Mouse (Mus musculus): ENCODE measurements at regions not wholly inside any gene's neighbourhood (a gene's known extent, or its start where the extent isn't known, plus 50 kb on each side); places are given as distances from the start of the nearest gene placed in this dataset.

GRCm38 (mm10) chr11:57933065-57933464 is 75.8 kb upstream of the Larp1 start:
- H3K9ac ChIP-seq: no peak overlapping the region
- H3K4me3 ChIP-seq: no peak overlapping the region
- ATAC-seq (ENCODE audit: low FRiP score, low read depth): no peak
- 9% methylated on average over 5 of the region's 5 CpGs for WGBS
- H3K27ac ChIP-seq: no peak overlapping the region
- peaks cover 21% of the 10 kb centered on the region for H3K4me1 ChIP-seq
- H3K9me3 ChIP-seq: no peaks in the 10 kb centered on the region; the same call in 1 of the 2 replicates
- H3K27me3 ChIP-seq: peaks cover 26% of the 10 kb centered on the region
- no peaks in the 10 kb centered on the region for H3K36me3 ChIP-seq
- H3K4me2 ChIP-seq (replicated peaks): no peak overlapping the region

DNA sequence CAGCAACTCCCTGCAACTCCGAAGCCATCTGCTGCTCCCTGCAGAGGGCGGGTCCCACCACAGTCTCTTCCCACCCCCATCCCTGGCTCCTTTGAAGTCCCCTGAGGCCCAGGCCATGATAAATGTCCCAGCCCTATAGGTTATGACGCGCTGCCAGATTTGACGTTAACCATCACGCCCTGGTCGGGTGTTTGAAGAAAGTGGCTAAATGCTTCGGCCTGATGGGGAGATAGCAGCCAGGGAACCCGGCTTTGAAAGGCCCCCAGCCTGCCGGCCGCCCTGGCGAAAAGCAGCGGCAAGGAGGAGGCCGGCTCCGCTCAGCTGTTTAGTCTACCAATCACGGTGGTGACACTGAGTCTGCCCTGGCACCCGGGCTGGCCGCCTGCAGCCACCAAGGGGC is 79.4 kb upstream of the Larp1 start:
- Histone ChIP-seq H3K27me3 (peaks cover 26% of the 10 kb centered on the region), H3K4me3 (no peak overlapping the region), H3K4me2 (replicated peaks) (peak overlapping the region; percentile 37), H3K4me1 (peaks cover 16% of the 10 kb centered on the region), H3K27ac (no peak overlapping the region), H3K9me3 (no peaks in the 10 kb centered on the region), H3K9ac (peak overlapping the region; percentile 50), H3K36me3 (no peaks in the 10 kb centered on the region)
- ATAC-seq (ENCODE audit: low FRiP score, low read depth): no peak
- 5% methylated on average over 18 of the region's 18 CpGs for whole genome bisulfite sequencing

DNA sequence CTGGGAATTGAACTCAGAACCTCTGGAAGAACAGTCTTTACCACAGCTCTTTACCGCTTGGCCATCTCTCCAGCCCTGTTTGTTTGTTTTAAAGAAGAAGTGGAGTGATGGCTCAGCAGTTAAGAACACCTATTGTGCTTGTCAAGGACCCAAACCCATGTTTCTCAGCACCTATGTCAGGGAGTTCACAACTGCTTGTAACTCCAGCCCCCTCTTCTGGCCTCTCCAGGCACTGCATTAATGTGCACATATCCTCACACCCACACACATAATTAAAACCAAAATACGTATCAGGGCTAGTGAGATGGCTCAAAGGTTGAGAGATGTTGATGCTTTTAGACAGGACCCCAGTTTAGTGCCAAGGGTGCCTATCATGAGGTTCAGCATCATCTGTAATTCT is 87.6 kb upstream of the Hand1 start:
- peaks cover 8% of the 10 kb centered on the region for H3K4me1 ChIP-seq
- H3K27me3 ChIP-seq: 0 out of 2 replicates have a peak, but pooled peaks cover 5% of the 10 kb centered on the region
- H3K9me3 ChIP-seq: no peaks in the 10 kb centered on the region
- 88% methylated on average over 2 of the region's 2 CpGs for WGBS
- ATAC-seq (ENCODE audit: low FRiP score, low read depth): no peak
- no peaks in the 10 kb centered on the region for H3K36me3 ChIP-seq
- no peak overlapping the region for H3K27ac ChIP-seq
- no peak overlapping the region for H3K9ac ChIP-seq
- H3K4me2 ChIP-seq (replicated peaks): no peak overlapping the region
- H3K4me3 ChIP-seq: no peak overlapping the region

DNA sequence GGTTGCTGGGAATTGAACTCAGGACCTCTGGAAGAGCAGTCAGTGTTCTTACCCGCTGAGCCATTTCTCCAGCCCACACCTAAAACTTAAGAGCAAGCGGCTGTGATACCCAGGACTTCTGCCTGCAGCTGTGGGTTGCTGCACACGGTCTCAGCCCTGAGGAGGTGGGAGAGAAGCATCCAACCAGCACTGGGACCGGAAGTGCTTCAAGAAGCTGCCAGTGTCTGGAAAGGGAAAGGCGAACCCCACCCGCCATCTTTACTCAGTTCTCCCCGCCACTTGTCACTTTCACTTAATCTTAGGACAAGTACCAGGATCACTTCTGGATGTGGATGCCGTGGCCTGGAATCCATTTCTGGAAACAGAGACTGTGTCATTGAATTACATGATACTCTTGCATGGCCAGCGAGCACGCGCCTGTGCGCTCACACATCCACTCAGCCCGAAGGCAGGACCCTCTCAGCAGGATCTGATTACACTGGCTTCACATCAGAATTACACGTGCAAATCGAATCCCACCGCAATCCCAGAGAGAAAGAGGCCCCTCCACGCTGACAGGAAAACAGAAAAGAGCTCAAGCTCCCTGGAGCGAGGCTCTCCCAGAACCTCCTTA is 85.9 kb upstream of the Hand1 start:
- WGBS: 78% methylated on average over 18 of the region's 18 CpGs
- no peaks in the 10 kb centered on the region for H3K36me3 ChIP-seq
- H3K27ac ChIP-seq: no peak overlapping the region
- H3K27me3 ChIP-seq: 0 out of 2 replicates have a peak, but pooled peaks cover 5% of the 10 kb centered on the region
- peaks cover 8% of the 10 kb centered on the region for H3K4me1 ChIP-seq
- H3K9ac ChIP-seq: no peak overlapping the region
- H3K4me3 ChIP-seq: no peak overlapping the region
- H3K4me2 ChIP-seq (replicated peaks): no peak overlapping the region
- H3K9me3 ChIP-seq: no peaks in the 10 kb centered on the region
- no peak for ATAC-seq (ENCODE audit: low FRiP score, low read depth)

DNA sequence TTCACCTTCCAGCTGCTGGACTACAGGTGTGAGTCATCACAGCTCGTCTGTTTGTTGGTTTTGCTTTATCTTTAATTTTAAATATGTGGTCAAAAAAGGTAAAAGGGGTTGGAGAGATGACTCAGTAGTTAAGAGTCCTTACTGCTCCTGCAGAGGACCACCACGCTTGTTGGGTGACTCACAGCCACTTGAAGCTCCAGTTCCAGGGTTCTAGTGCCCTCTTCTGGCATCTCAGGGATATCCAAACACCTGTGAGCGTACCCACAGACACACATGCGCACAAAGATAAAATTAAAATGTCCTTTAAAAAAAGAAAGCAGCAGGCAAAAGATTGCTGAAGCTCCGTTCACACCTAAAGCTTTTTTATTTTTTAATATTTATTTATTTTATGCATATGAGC is 85.4 kb upstream of the Hand1 start:
- H3K9me3 ChIP-seq: no peaks in the 10 kb centered on the region
- H3K4me2 ChIP-seq (replicated peaks): no peak overlapping the region
- peaks cover 12% of the 10 kb centered on the region for H3K4me1 ChIP-seq
- no peak overlapping the region for H3K4me3 ChIP-seq
- no peak overlapping the region for H3K9ac ChIP-seq
- ATAC-seq (ENCODE audit: low FRiP score, low read depth): no peak
- H3K36me3 ChIP-seq: no peaks in the 10 kb centered on the region
- no peak overlapping the region for H3K27ac ChIP-seq
- H3K27me3 ChIP-seq: 0 out of 2 replicates have a peak, but pooled peaks cover 5% of the 10 kb centered on the region
- 72% methylated on average over 5 of the region's 5 CpGs for WGBS

DNA sequence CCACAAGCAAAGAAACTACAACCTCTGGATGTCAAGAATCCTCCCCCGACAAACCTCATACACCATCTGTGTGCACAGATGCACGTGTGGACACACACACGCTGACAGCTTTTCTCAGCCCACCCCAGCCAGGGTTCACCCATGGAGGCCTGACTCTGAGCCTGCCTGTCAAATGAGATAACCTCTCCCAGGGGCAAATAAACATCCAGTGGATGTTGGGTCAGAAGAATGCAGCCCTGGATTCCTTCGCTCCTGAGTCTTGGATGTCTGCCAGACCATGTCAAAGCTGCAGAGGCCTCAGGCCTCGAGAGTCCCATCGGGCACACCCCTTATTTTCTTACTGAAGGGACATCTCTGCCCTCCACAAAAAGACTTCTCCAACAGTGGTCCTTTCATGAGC is 83.4 kb upstream of the Hand1 start:
- Histone ChIP-seq H3K36me3 (no peaks in the 10 kb centered on the region), H3K27me3 (0 out of 2 replicates have a peak, but pooled peaks cover under 1% of the 10 kb centered on the region), H3K4me2 (replicated peaks) (no peak overlapping the region), H3K4me1 (peaks cover 12% of the 10 kb centered on the region), H3K9me3 (no peaks in the 10 kb centered on the region), H3K9ac (peak overlapping the region; percentile 31; the same call in 1 of the 2 replicates), H3K27ac (no peak overlapping the region), H3K4me3 (no peak overlapping the region)
- 27% methylated on average over 6 of the region's 6 CpGs for WGBS
- ATAC-seq (ENCODE audit: low FRiP score, low read depth): no peak

DNA sequence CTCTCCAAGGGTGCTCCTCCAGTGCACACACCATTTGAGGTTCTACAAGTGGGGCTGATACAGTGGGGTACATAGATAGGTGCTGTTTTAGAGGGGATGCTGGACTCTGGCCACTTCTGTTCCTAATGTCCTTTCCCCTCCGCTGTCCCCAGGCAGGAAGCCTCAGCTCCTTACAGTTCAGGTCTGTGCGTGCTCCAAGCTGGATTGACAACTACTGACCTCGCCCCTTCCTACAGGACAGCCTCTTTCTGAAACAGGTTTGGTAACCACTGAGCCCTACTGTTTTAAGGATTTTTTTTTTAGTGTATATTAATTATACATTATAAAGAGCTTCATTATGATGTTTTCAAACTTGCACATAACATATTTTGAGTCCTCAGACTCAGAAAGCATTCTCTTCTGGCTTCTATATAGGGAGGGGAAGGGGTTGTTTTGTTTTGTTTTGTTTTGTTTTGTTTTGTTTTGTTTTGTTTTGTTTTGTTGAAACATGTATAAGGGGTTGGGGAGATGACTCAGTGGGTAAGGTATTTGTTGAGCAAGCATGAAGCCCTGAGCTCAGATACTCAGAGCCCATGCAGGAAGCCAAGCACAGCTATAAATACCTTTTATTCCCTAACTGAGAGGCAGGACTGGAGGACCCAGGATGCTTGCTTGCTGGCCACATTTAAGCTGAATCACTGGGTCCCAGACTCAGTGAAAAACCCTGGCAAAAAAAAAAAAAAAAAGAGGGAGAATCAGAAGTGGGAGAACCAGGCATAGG is 81.4 kb upstream of the Hand1 start:
- WGBS: 66% methylated on average over 3 of the region's 3 CpGs
- Histone ChIP-seq H3K4me1 (peaks cover 12% of the 10 kb centered on the region), H3K4me3 (no peak overlapping the region), H3K36me3 (no peaks in the 10 kb centered on the region), H3K9me3 (no peaks in the 10 kb centered on the region), H3K27ac (no peak overlapping the region), H3K9ac (no peak overlapping the region), H3K27me3 (no peaks in the 10 kb centered on the region), H3K4me2 (replicated peaks) (no peak overlapping the region)
- ATAC-seq (ENCODE audit: low FRiP score, low read depth): no peak

GRCm38 (mm10) chr11:57913020-57913699 is 80.5 kb upstream of the Hand1 start:
- H3K4me1 ChIP-seq: peaks cover 12% of the 10 kb centered on the region
- H3K4me2 ChIP-seq (replicated peaks): no peak overlapping the region
- H3K9me3 ChIP-seq: no peaks in the 10 kb centered on the region
- 53% methylated on average over 14 of the region's 14 CpGs for WGBS
- H3K9ac ChIP-seq: no peak overlapping the region
- ATAC-seq (ENCODE audit: low FRiP score, low read depth): no peak
- H3K27me3 ChIP-seq: no peaks in the 10 kb centered on the region
- H3K27ac ChIP-seq: no peak overlapping the region
- H3K4me3 ChIP-seq: no peak overlapping the region
- no peaks in the 10 kb centered on the region for H3K36me3 ChIP-seq

DNA sequence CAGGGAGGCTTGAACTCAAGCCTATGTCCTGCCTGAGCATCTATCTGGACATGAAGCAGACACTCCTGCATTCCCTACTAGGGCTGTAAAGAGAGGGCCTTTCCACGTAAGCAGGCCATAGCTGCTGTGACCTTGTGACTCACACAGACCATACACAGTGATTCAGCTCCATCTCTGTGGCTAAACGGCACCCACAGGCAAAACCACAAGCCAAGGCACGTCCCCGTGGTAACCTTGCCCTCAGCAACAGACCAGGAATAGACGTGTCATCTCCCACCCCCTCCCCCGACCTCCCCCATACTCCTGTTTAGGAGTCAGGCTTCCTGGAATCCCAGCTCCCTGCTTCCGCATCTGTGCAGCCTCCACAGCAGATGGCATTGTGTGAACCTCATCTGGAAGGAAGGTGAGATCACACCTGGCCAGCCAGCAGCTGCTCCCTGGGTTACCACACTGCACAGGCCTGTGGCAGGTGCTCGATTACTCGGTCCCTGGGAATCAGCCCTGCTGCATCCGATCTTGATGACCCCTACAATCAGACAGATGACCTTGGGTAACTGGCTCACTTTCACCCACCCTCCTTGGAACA is 79.2 kb upstream of the Hand1 start:
- no peaks in the 10 kb centered on the region for H3K27me3 ChIP-seq
- H3K4me2 ChIP-seq (replicated peaks): no peak overlapping the region
- ATAC-seq (ENCODE audit: low FRiP score, low read depth): no peak
- H3K9me3 ChIP-seq: no peaks in the 10 kb centered on the region
- H3K36me3 ChIP-seq: no peaks in the 10 kb centered on the region
- no peak overlapping the region for H3K27ac ChIP-seq
- peaks cover 12% of the 10 kb centered on the region for H3K4me1 ChIP-seq
- 29% methylated on average over 10 of the region's 10 CpGs for WGBS
- H3K9ac ChIP-seq: no peak overlapping the region
- H3K4me3 ChIP-seq: no peak overlapping the region

- H3K9me3 ChIP-seq: no peaks in the 10 kb centered on the region
- no peaks in the 10 kb centered on the region for H3K36me3 ChIP-seq
- no peaks in the 10 kb centered on the region for H3K4me1 ChIP-seq
- no peak overlapping the region for H3K4me2 ChIP-seq (replicated peaks)
- ATAC-seq (ENCODE audit: low FRiP score, low read depth): no peak
- H3K4me3 ChIP-seq: no peak overlapping the region
- no peak overlapping the region for H3K27ac ChIP-seq
- peaks cover 12% of the 10 kb centered on the region for H3K27me3 ChIP-seq
- WGBS: 11% methylated on average over 9 of the region's 9 CpGs
- H3K9ac ChIP-seq: no peak overlapping the region
Observed at GRCm38 (mm10) chr11:57904216-57904615, 71.6 kb upstream of the Hand1 start.

DNA sequence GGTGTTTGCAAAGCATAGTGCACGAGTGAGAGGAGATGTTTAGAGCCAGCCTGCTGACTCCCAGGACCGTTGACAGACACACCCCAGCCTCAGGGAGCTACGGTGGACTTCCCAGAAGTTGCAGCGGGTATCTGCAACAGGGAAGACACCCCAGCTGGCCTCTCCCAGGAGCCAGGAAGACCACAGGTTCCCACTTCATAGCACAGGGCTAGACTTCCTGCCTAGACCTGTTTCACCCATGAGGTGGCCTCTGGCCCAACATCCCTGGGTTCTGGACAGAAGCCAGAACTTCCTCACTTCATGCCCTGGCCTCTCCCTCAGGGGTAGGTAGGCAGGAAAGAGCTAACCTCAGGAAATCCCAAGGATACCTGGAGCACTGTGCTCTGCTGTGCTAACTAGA is 66.7 kb upstream of the Hand1 start:
- Histone ChIP-seq H3K36me3 (no peaks in the 10 kb centered on the region), H3K4me1 (peaks cover 8% of the 10 kb centered on the region; the same call in 1 of the 2 replicates), H3K4me2 (replicated peaks) (no peak overlapping the region), H3K27me3 (peaks cover 14% of the 10 kb centered on the region), H3K9ac (no peak overlapping the region), H3K9me3 (no peaks in the 10 kb centered on the region), H3K27ac (no peak overlapping the region), H3K4me3 (no peak overlapping the region)
- 52% methylated on average over 4 of the region's 4 CpGs for WGBS
- ATAC-seq (ENCODE audit: low FRiP score, low read depth): no peak

DNA sequence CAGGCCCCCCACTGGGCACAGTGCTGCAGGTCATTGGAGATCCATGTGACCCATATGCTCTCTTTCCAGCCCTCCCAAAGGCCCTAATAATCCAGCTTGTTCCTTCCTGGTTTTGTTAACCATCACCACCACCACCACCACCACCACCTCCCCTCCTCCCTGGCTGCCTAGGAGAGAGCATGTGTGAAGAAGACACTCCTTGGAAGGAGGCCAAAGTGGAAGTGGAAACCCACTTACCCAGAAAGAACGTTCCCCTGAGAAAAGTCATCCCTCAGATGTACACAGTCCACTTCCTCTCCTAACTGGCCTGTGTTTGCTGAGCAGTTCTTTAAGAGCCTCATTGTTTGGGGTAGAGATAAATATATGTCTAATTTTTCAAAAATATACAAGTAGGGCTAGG is 62.9 kb upstream of the Hand1 start:
- no peak overlapping the region for H3K9ac ChIP-seq
- peaks cover 19% of the 10 kb centered on the region for H3K4me1 ChIP-seq
- peaks cover 5% of the 10 kb centered on the region; the same call in 1 of the 2 replicates for H3K27me3 ChIP-seq
- H3K9me3 ChIP-seq: no peaks in the 10 kb centered on the region
- no peak overlapping the region for H3K27ac ChIP-seq
- ATAC-seq (ENCODE audit: low FRiP score, low read depth): no peak
- H3K4me2 ChIP-seq (replicated peaks): no peak overlapping the region
- no peaks in the 10 kb centered on the region for H3K36me3 ChIP-seq
- H3K4me3 ChIP-seq: no peak overlapping the region
- WGBS: 58% methylated on average over 1 of the region's 1 CpGs

Measured in limb, embryonic 13.5 days (tissue).